Mouse (Mus musculus): ENCODE results near the gene Spred2.

DNA sequence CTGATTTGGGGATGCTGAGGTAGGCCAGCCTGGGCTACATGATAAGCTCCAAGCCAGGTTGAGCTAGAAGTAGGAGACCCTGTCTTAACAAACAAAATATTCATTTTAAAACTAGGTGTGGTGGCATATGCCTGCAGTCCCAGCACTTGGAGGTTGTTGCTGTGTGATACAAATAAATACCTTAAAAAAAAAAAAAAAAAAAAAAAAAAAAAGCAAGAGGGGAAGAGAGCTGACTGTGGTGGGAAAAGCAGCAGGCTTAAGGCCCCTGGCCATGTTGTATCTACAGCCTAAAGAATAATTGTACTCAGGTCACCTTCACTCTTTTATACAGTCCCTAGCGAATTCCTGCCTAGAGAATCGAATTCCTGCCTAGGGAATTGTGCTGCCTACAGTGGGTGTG is 94.7 kb downstream of the Spred2 start:
- TF ChIP-seq FLI1 (IDR thresholded peaks at IDR 0.05; ENCODE audit: low read length), result no peak
- no peak for TF ChIP-seq GATA1 (IDR thresholded peaks at IDR 0.05; ENCODE audit: borderline replicate concordance, low read length)

Data from megakaryocyte, embryonic 14.5 days (primary cell).